Mouse (Mus musculus): Measurements from ENCODE around the gene Hps6. TPM values are rescaled to one million over a fixed set of nuclear protein-coding genes. Genes with fewer than 3 reads are reported as not detected.

Gene Hps6
- polyA plus RNA-seq, 1 experiment, result 7.2 TPM

- H3K27me3 ChIP-seq (ENCODE audit: control insufficient read depth, insufficient read depth, low read length), result no peaks in the 10 kb centered on the region
- H3K4me3 ChIP-seq (replicated peaks; ENCODE audit: insufficient read depth, low read depth, low read length), result peak overlapping the region; percentile 60
- TF ChIP-seq CTCF (IDR thresholded peaks at IDR 0.05; ENCODE audit: borderline replicate concordance, insufficient read depth, low read depth, low read length) (no peak), POLR2A (IDR thresholded peaks at IDR 0.05; ENCODE audit: borderline replicate concordance, insufficient read depth, low read length) (no peak)
- H3K27ac ChIP-seq (ENCODE audit: insufficient read depth, low read length), result peak overlapping the region; percentile 43; the same call in 1 of the 2 replicates
- WGBS, result 4% methylated on average over 13 of the region's 13 CpGs
- H3K4me1 ChIP-seq (ENCODE audit: control insufficient read depth, insufficient read depth, low read length), result peaks cover 40% of the 10 kb centered on the region; the same call in 1 of the 2 replicates
- peak; percentile 55 to 72 for DNase-seq
These were observed 34.9 kb downstream of the Hps6 start for GRCm38 (mm10) chr19:46037925-46038850.

GRCm38 (mm10) chr19:46038851-46039260 is 35.5 kb downstream of the Hps6 start:
- TF ChIP-seq CTCF (IDR thresholded peaks at IDR 0.05; ENCODE audit: borderline replicate concordance, insufficient read depth, low read depth, low read length) (no peak), POLR2A (IDR thresholded peaks at IDR 0.05; ENCODE audit: borderline replicate concordance, insufficient read depth, low read length) (no peak)
- peaks cover 43% of the 10 kb centered on the region; the same call in 1 of the 2 replicates for H3K4me1 ChIP-seq (ENCODE audit: control insufficient read depth, insufficient read depth, low read length)
- WGBS, result under 1% methylated on average over 17 of the region's 17 CpGs
- H3K4me3 ChIP-seq (replicated peaks; ENCODE audit: insufficient read depth, low read depth, low read length), result peak overlapping the region; percentile 60
- H3K27me3 ChIP-seq (ENCODE audit: control insufficient read depth, insufficient read depth, low read length), result no peaks in the 10 kb centered on the region
- peak overlapping the region; percentile 43; the same call in 1 of the 2 replicates for H3K27ac ChIP-seq (ENCODE audit: insufficient read depth, low read length)
- DNase-seq, result peak; percentile 49 to 51

- WGBS, result 3% methylated on average over 28 of the region's 30 CpGs
- no peaks in the 10 kb centered on the region for H3K27me3 ChIP-seq (ENCODE audit: control insufficient read depth, insufficient read depth, low read length)
- peak; percentile 84 to 91 for DNase-seq
- TF ChIP-seq POLR2A (IDR thresholded peaks at IDR 0.05; ENCODE audit: borderline replicate concordance, insufficient read depth, low read length) (peak; percentile 56), CTCF (IDR thresholded peaks at IDR 0.05; ENCODE audit: borderline replicate concordance, insufficient read depth, low read depth, low read length) (no peak)
- H3K27ac ChIP-seq (ENCODE audit: insufficient read depth, low read length), result peak overlapping the region; percentile 78
- peak overlapping the region; percentile 86 for H3K4me3 ChIP-seq (replicated peaks; ENCODE audit: insufficient read depth, low read depth, low read length)
- peaks cover 43% of the 10 kb centered on the region; the same call in 1 of the 2 replicates for H3K4me1 ChIP-seq (ENCODE audit: control insufficient read depth, insufficient read depth, low read length)
These were observed 36.2 kb downstream of the Hps6 start for GRCm38 (mm10) chr19:46039478-46039877.

- Histone ChIP-seq H3K4me3 (replicated peaks; ENCODE audit: insufficient read depth, low read depth, low read length) (peak overlapping the region; percentile 86), H3K27ac (ENCODE audit: insufficient read depth, low read length) (peak overlapping the region; percentile 78), H3K27me3 (ENCODE audit: control insufficient read depth, insufficient read depth, low read length) (no peaks in the 10 kb centered on the region), H3K4me1 (ENCODE audit: control insufficient read depth, insufficient read depth, low read length) (peaks cover 37% of the 10 kb centered on the region; the same call in 1 of the 2 replicates)
- peak in 1 of 2 experiments; percentile 38 for DNase-seq
- no peak for TF ChIP-seq POLR2A (IDR thresholded peaks at IDR 0.05; ENCODE audit: borderline replicate concordance, insufficient read depth, low read length)
- no peak for TF ChIP-seq CTCF (IDR thresholded peaks at IDR 0.05; ENCODE audit: borderline replicate concordance, insufficient read depth, low read depth, low read length)
- 32% methylated on average over 14 of the region's 14 CpGs for WGBS
These were observed 37.0 kb downstream of the Hps6 start for GRCm38 (mm10) chr19:46040149-46040902.

GRCm38 (mm10) chr19:46041299-46041932 is 38.1 kb downstream of the Hps6 start:
- Histone ChIP-seq H3K27me3 (ENCODE audit: control insufficient read depth, insufficient read depth, low read length) (no peaks in the 10 kb centered on the region), H3K4me1 (ENCODE audit: control insufficient read depth, insufficient read depth, low read length) (peaks cover 27% of the 10 kb centered on the region; the same call in 1 of the 2 replicates), H3K27ac (ENCODE audit: insufficient read depth, low read length) (peak overlapping the region; percentile 66), H3K4me3 (replicated peaks; ENCODE audit: insufficient read depth, low read depth, low read length) (peak overlapping the region; percentile 43)
- TF ChIP-seq POLR2A (IDR thresholded peaks at IDR 0.05; ENCODE audit: borderline replicate concordance, insufficient read depth, low read length) (no peak), CTCF (IDR thresholded peaks at IDR 0.05; ENCODE audit: borderline replicate concordance, insufficient read depth, low read depth, low read length) (no peak)
- DNase-seq, result peak in 1 of 2 experiments; percentile 31
- 5% methylated on average over 7 of the region's 7 CpGs for whole genome bisulfite sequencing

GRCm38 (mm10) chr19:46041933-46042475 is 38.7 kb downstream of the Hps6 start:
- H3K4me3 ChIP-seq (replicated peaks; ENCODE audit: insufficient read depth, low read depth, low read length), result peak overlapping the region; percentile 43
- H3K27ac ChIP-seq (ENCODE audit: insufficient read depth, low read length), result peak overlapping the region; percentile 66
- DNase-seq, result peak; percentile 81
- 0% methylated on average over 14 of the region's 14 CpGs for WGBS
- no peaks in the 10 kb centered on the region for H3K27me3 ChIP-seq (ENCODE audit: control insufficient read depth, insufficient read depth, low read length)
- peaks cover 23% of the 10 kb centered on the region; the same call in 1 of the 2 replicates for H3K4me1 ChIP-seq (ENCODE audit: control insufficient read depth, insufficient read depth, low read length)
- TF ChIP-seq POLR2A (IDR thresholded peaks at IDR 0.05; ENCODE audit: borderline replicate concordance, insufficient read depth, low read length), result no peak

All from cerebellum, adult 2 months (tissue).